In the genomic region with DNA sequence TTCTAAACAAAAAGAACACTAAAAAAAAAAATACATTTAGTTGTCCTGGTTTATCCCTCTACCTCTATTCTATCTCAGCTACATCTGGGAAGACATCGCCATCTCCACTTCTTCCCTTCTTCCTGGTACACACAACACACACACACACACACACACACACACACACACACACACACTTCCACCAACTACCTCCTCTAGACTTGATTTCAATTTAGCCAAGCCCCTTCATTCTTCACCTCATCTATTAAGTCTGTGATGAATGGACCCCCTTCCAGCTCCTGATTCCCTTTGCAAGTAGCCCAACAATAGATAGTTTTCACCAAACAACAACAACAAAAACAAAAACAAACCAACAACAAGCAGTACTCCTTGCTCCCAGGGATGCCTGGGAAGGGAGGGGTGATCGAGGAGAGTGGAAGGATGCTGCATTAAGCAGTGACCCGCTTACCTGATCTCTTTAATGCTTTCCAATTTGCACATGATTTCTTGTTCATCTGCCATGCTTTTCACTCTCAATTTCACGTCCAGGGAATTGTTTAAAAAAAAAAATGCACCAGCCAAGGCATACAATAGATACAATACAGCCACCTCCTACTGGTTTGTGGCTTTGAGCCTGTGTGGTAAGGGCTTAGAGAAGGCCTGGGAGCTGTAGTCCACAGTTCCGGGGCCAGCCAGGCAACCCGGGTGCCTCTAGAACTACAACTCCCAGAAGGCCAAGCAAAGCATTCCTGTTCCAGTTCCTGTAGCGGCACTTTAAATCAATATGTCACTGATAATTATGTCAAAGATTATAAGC, we compare ENCODE assay signal across 8 mouse cellular contexts. TPM values are rescaled to one million over a fixed set of nuclear protein-coding genes. Genes with fewer than 3 reads are reported as not detected.
A peak's percentile ranks its signal among the peaks of the same experiment; 100 is the strongest.
DNase-seq lines count a peak whose midpoint lies in the region; ATAC-seq and TF ChIP-seq lines count a peak whose summit lies in the region.

A gene (minus strand): TSS at position 706 of the 796 bp plus-strand sequence.

- H3K27ac ChIP-seq in gastrocnemius, adult 2 months = peak within 1 kb of the TSS; percentile 86
- H3K27ac ChIP-seq in hindbrain, postnatal 0 days = peak within 1 kb of the TSS; percentile 66

- peak; percentile 11 for DNase-seq in WW6 (ENCODE audit: low read depth, low spot score)
- peak; percentile 70 to 81 for DNase-seq in cerebellum, postnatal 25 days
- DNase-seq in gastrocnemius, adult 2 months = peak; percentile 78
- DNase-seq in hindbrain, postnatal 0 days (ENCODE audit: low spot score) = peak; percentile 90
- DNase-seq in left cerebral cortex, adult 18-20 months (ENCODE audit: low spot score in 2 of 2) = peak; percentile 61 to 69
- DNase-seq in lung, postnatal 4 days = peak; percentile 77 to 78
- DNase-seq in right cerebral cortex, adult 18-20 months = peak; percentile 84
- peak; percentile 36 for DNase-seq in urinary bladder, postnatal 25 days (ENCODE audit: low spot score)

- WGBS in hindbrain, postnatal 0 days = 29% methylated on average over 7 of the region's 7 CpGs

- no peaks in the 10 kb centered on the region for H3K9me3 ChIP-seq in hindbrain, postnatal 0 days (ENCODE audit: low read length)

- no peaks in the 10 kb centered on the region for H3K36me3 ChIP-seq in hindbrain, postnatal 0 days (ENCODE audit: insufficient read depth, low read length)

- no peaks in the 10 kb centered on the region for H3K4me1 ChIP-seq in hindbrain, postnatal 0 days (ENCODE audit: insufficient read depth, low read length)

- peak within 1 kb of the TSS; percentile 80 for H3K4me3 ChIP-seq in gastrocnemius, adult 2 months
- peak within 1 kb of the TSS; percentile 44 for H3K4me3 ChIP-seq in hindbrain, postnatal 0 days (ENCODE audit: low read length)

- ATAC-seq in hindbrain, postnatal 0 days = peak; percentile 100

- peak within 1 kb of the TSS; percentile 54 for H3K4me2 ChIP-seq in hindbrain, postnatal 0 days (ENCODE audit: low read depth, low read length)

- intact Hi-C loops in gastrocnemius, adult 2 months (cut with DNase I) = loop anchor here (5.0 to 10.0 kb wide), 2 partner anchors 221 to 493 kb away; no protein-coding TSS in a partner anchor

- H3K9ac ChIP-seq in hindbrain, postnatal 0 days (replicated peaks; ENCODE audit: low read length) = peak within 1 kb of the TSS; percentile 41; the same call in 1 of the 2 replicates

- no peak for TF ChIP-seq CTCF in gastrocnemius, adult 2 months (IDR thresholded peaks at IDR 0.05)
- no peak for TF ChIP-seq CTCF in hindbrain, postnatal 0 days (IDR thresholded peaks at IDR 0.05; ENCODE audit: low read depth)

- H3K27me3 ChIP-seq in hindbrain, postnatal 0 days (ENCODE audit: insufficient read depth, low read length) = no peaks in the 10 kb centered on the region

RNA-seq across cellular contexts. Expression of the gene that starts here (rescaled TPM):
- total RNA-seq in gastrocnemius, adult 2 months (2021) = 1 to 10 TPM in 1 of 2 experiments, under 1 TPM in 1; 0.69 to 1.2 TPM
- 27.0 and 28.4 TPM in 2 replicates for total RNA-seq in hindbrain, postnatal 0 days (2014; rRNA removed)
- 40.7 and 44.4 TPM in 2 replicates for polyA plus RNA-seq in hindbrain, postnatal 0 days (2015; fragmentation: Nextera tagmentation; extraction: Ambion mirVana)
- total RNA-seq in left cerebral cortex, adult 18-20 months (2021) = 10 to 100 TPM; 18.0 to 21.0 TPM

Comparison
In these comparisons a context has a peak if more than half of its experiments do, and no peak if none do; other contexts are left out.
1. Peak in every context shown above with its lines: DNase-seq, ATAC-seq, H3K4me3 ChIP-seq and H3K27ac ChIP-seq.
2. RNA of the gene that starts here (total RNA-seq): 27.0 to 28.4 TPM in hindbrain, postnatal 0 days and 18.0 to 21.0 TPM in left cerebral cortex, adult 18-20 months; 0.69 to 1.2 TPM in gastrocnemius, adult 2 months; every median in the first group is over 4 times any median in the second.
3. DNase-seq: peak in every context shown above with its lines; median percentile 90 in hindbrain, postnatal 0 days; 84 in right cerebral cortex, adult 18-20 months; 78 in gastrocnemius, adult 2 months; 78 in lung, postnatal 4 days; 76 in cerebellum, postnatal 25 days; 65 in left cerebral cortex, adult 18-20 months; 36 in urinary bladder, postnatal 25 days; 11 in WW6.